Comparison of ENCODE assay signal across 7 mouse cellular contexts in the genomic region with DNA sequence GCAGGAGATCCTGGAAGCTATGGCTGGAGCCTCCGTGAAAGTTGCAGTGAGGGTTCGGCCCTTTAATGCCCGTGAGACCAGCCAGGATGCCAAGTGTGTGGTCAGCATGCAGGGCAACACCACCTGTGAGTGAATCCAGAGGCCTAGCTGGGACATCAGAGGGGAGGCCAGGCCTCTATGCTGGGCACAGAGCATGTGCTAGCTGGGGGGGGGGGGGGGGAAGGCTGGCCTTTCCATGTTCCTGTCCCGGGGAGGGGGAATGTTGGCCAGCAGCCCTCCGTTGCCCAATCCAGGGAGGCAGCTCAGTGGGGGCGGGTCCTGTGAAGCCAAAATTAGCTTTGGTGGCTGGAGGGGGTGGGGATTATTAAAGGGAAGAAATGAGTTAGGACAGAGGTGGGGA. TPM values are rescaled to one million over a fixed set of nuclear protein-coding genes. Genes with fewer than 3 reads are reported as not detected.
DNase-seq lines count a peak whose midpoint lies in the region; ATAC-seq and TF ChIP-seq lines count a peak whose summit lies in the region.

No protein-coding gene starts in this region.

- peaks cover 21% of the 10 kb centered on the region for H3K4me1 ChIP-seq in heart, embryonic 16.5 days (ENCODE audit: control insufficient read depth, insufficient read depth, low read length)
- peaks cover 15% of the 10 kb centered on the region; the same call in 1 of the 2 replicates for H3K4me1 ChIP-seq in lung, postnatal 0 days (ENCODE audit: insufficient read depth, low read depth, low read length)

- ATAC-seq in heart, embryonic 16.5 days (replicated peaks; ENCODE audit: extremely low read depth, insufficient read depth, low FRiP score), result peak; percentile 49
- no peak for ATAC-seq in lung, postnatal 0 days

- H3K27me3 ChIP-seq in heart, embryonic 16.5 days (ENCODE audit: control insufficient read depth, insufficient read depth, low read length), result no peaks in the 10 kb centered on the region
- H3K27me3 ChIP-seq in lung, postnatal 0 days (replicated peaks; ENCODE audit: insufficient read depth, low read length), result no peaks in the 10 kb centered on the region

- no peak for TF ChIP-seq CTCF in lung, postnatal 0 days (IDR thresholded peaks at IDR 0.05)

- peak; percentile 31 for DNase-seq in Muller cell, postnatal 12 days (ENCODE audit: inconsistent ontology term)
- peak; percentile 59 for DNase-seq in adrenal gland, postnatal 25 days
- DNase-seq in lung, postnatal 0 days (ENCODE audit: low spot score), result peak; percentile 56
- no peak for DNase-seq in embryo, embryonic 10.5 days (ENCODE audit: low spot score)
- DNase-seq in layer of hippocampus, adult 18-20 months (ENCODE audit: low spot score in 2 of 2), result no peak
- no peak for DNase-seq in retina, postnatal 1 day

- no peak for TF ChIP-seq EP300 in lung, postnatal 0 days (IDR thresholded peaks at IDR 0.05)

- 33% methylated on average over 6 of the region's 6 CpGs for WGBS in heart, embryonic 16.5 days
- 41% methylated on average over 6 of the region's 6 CpGs for WGBS in lung, postnatal 0 days

- no peaks in the 10 kb centered on the region for H3K9me3 ChIP-seq in heart, embryonic 16.5 days (replicated peaks; ENCODE audit: control insufficient read depth, low read length)
- H3K9me3 ChIP-seq in lung, postnatal 0 days (ENCODE audit: low read length), result no peaks in the 10 kb centered on the region

- H3K4me3 ChIP-seq in heart, embryonic 16.5 days (ENCODE audit: low read length), result peak overlapping the region; percentile 81
- H3K4me3 ChIP-seq in lung, postnatal 0 days (ENCODE audit: low read depth, low read length), result no peak overlapping the region

- peak overlapping the region; percentile 78 for H3K4me2 ChIP-seq in heart, embryonic 16.5 days (ENCODE audit: low read depth, low read length)
- H3K4me2 ChIP-seq in lung, postnatal 0 days (replicated peaks; ENCODE audit: low read depth, low read length), result peak overlapping the region; percentile 27

- peak overlapping the region; percentile 95 for H3K27ac ChIP-seq in heart, embryonic 16.5 days (ENCODE audit: low read length)
- no peak overlapping the region for H3K27ac ChIP-seq in lung, postnatal 0 days (ENCODE audit: low read length)

- H3K36me3 ChIP-seq in heart, embryonic 16.5 days (ENCODE audit: control insufficient read depth, insufficient read depth), result peaks cover 39% of the 10 kb centered on the region
- H3K36me3 ChIP-seq in lung, postnatal 0 days (ENCODE audit: insufficient read depth, low read length), result peaks cover 42% of the 10 kb centered on the region

- H3K9ac ChIP-seq in heart, embryonic 16.5 days (ENCODE audit: low read length), result peak overlapping the region; percentile 93
- H3K9ac ChIP-seq in lung, postnatal 0 days (replicated peaks; ENCODE audit: low read depth), result no peak overlapping the region

RNA-seq across cellular contexts. Expression of gene Kif1c, which starts 2.4 kb away (rescaled TPM):
- 173 and 182 TPM in 2 replicates for total RNA-seq in adrenal gland, postnatal 25 days (2021)
- 5.1 and 5.2 TPM in 2 replicates for polyA plus RNA-seq in heart, embryonic 16.5 days (2015; fragmentation: Nextera tagmentation; extraction: Ambion mirVana)
- polyA plus RNA-seq in lung, postnatal 0 days (2015; fragmentation: Nextera tagmentation; extraction: Ambion mirVana), result 4.8 and 5.3 TPM in 2 replicates
- 10 to 100 TPM; 70.4 to 82.8 TPM for total RNA-seq in layer of hippocampus, adult 18-20 months (2021)

RNA-seq across cellular contexts. Expression of gene Inca1, which starts 2.8 kb away (rescaled TPM):
- 9.1 and 12.2 TPM in 2 replicates for total RNA-seq in adrenal gland, postnatal 25 days (2021)
- polyA plus RNA-seq in heart, embryonic 16.5 days (2015; fragmentation: Nextera tagmentation; extraction: Ambion mirVana), result 1.2 and 1.4 TPM in 2 replicates
- 2.4 and 2.6 TPM in 2 replicates for polyA plus RNA-seq in lung, postnatal 0 days (2015; fragmentation: Nextera tagmentation; extraction: Ambion mirVana)
- total RNA-seq in layer of hippocampus, adult 18-20 months (2021), result 1 to 10 TPM; 3.7 to 4.3 TPM

RNA-seq across cellular contexts. Expression of gene Camta2, which starts 14.9 kb away (rescaled TPM):
- 50.2 and 51.3 TPM in 2 replicates for total RNA-seq in adrenal gland, postnatal 25 days (2021)
- polyA plus RNA-seq in heart, embryonic 16.5 days (2015; fragmentation: Nextera tagmentation; extraction: Ambion mirVana), result 15.0 and 15.6 TPM in 2 replicates
- 8.7 and 9.9 TPM in 2 replicates for polyA plus RNA-seq in lung, postnatal 0 days (2015; fragmentation: Nextera tagmentation; extraction: Ambion mirVana)
- total RNA-seq in layer of hippocampus, adult 18-20 months (2021), result 100 to 1,000 TPM; 330 to 389 TPM

RNA-seq across cellular contexts. Expression of gene Spag7, which starts 33.6 kb away (rescaled TPM):
- total RNA-seq in adrenal gland, postnatal 25 days (2021), result 88.3 and 97.4 TPM in 2 replicates
- polyA plus RNA-seq in heart, embryonic 16.5 days (2015; fragmentation: Nextera tagmentation; extraction: Ambion mirVana), result 186 and 191 TPM in 2 replicates
- 84.6 and 95.5 TPM in 2 replicates for polyA plus RNA-seq in lung, postnatal 0 days (2015; fragmentation: Nextera tagmentation; extraction: Ambion mirVana)
- 10 to 100 TPM; 50.5 to 51.9 TPM for total RNA-seq in layer of hippocampus, adult 18-20 months (2021)

RNA-seq across cellular contexts. Expression of gene Eno3, which starts 45.8 kb away (rescaled TPM):
- 17.9 and 28.3 TPM in 2 replicates for total RNA-seq in adrenal gland, postnatal 25 days (2021)
- polyA plus RNA-seq in heart, embryonic 16.5 days (2015; fragmentation: Nextera tagmentation; extraction: Ambion mirVana), result 578 and 593 TPM in 2 replicates
- 20.8 and 23.1 TPM in 2 replicates for polyA plus RNA-seq in lung, postnatal 0 days (2015; fragmentation: Nextera tagmentation; extraction: Ambion mirVana)
- 1 to 10 TPM; 6.0 to 9.9 TPM for total RNA-seq in layer of hippocampus, adult 18-20 months (2021)

Comparison
In these comparisons a context has a peak if more than half of its experiments do, and no peak if none do; other contexts are left out.
1. DNase-seq: peak in Muller cell, postnatal 12 days (single experiment), adrenal gland, postnatal 25 days (single experiment) and lung, postnatal 0 days (single experiment); none in embryo, embryonic 10.5 days (single experiment), layer of hippocampus, adult 18-20 months (0 of 2) and retina, postnatal 1 day (single experiment).